Mouse (Mus musculus) hindbrain, embryonic 15.5 days (tissue): ENCODE data around the gene Gtsf1. TPM values are rescaled to one million over a fixed set of nuclear protein-coding genes. Genes with fewer than 3 reads are reported as not detected.

Experiments used
- polyA plus RNA-seq: library from polyadenylated mRNA; unstranded; fragments of >200 nt; fragmentation: Nextera tagmentation; extraction: Ambion mirVana; gene quantifications from 2 replicates; pipeline ENCODE4 v1.2.1, GENCODE M21; 2015

Gene Gtsf1
- polyA plus RNA-seq, 1 experiment from 2014 or later = not detected

Other genes starting within 250 kb of the Gtsf1 start
- gene Cbx5, start 190.7 kb downstream of the Gtsf1 start, polyA plus RNA-seq = 127 and 137 TPM in 2 replicates
- gene Hnrnpa1, start 190.0 kb downstream of the Gtsf1 start, polyA plus RNA-seq = 629 and 665 TPM in 2 replicates
- gene Nfe2, start 172.1 kb downstream of the Gtsf1 start, polyA plus RNA-seq = 0.58 and 0.89 TPM in 2 replicates
- 200 and 208 TPM in 2 replicates for gene Copz1, start 157.8 kb downstream of the Gtsf1 start, polyA plus RNA-seq
- 0.41 and 0.44 TPM in 2 replicates for gene Gpr84, start 119.9 kb downstream of the Gtsf1 start, polyA plus RNA-seq
- gene Zfp385a, start 90.4 kb downstream of the Gtsf1 start, polyA plus RNA-seq = 22.6 and 26.6 TPM in 2 replicates
- gene Itga5, start 63.7 kb downstream of the Gtsf1 start, polyA plus RNA-seq = 7.4 and 7.9 TPM in 2 replicates
- 0.30 and 0.64 TPM in 2 replicates for gene Gtsf2, start 18.0 kb upstream of the Gtsf1 start, polyA plus RNA-seq
- 1.9 and 2.0 TPM in 2 replicates for gene Nckap1l, start 23.3 kb upstream of the Gtsf1 start, polyA plus RNA-seq
- 79.4 and 94.9 TPM in 2 replicates for gene Pde1b, start 72.6 kb upstream of the Gtsf1 start, polyA plus RNA-seq
- 138 and 148 TPM in 2 replicates for gene Ppp1r1a, start 107.5 kb upstream of the Gtsf1 start, polyA plus RNA-seq
- not detected in 2 replicates for gene Glycam1, start 134.6 kb upstream of the Gtsf1 start, polyA plus RNA-seq